Mouse (Mus musculus): ENCODE measurements around the gene Scgb1b30.

DNA sequence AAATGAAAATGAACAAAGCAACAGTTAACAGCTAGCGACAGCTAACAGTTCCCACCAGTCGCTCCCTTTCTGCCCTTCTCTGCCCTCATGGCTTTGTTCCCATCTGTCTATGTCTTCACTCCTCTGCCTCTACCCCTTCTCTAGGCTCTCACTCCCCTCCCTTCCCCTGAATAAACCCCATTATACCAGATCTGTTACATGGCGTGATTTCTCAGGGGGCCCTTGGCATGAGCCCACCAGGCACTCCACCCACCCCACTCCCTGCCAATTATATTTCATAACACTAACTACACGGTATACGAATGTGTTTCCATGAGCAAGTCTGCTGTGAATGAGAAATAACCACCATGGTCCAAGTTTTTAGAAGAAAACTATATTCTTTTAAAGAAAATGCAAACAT, 14.0 kb downstream of the Scgb1b30 start:
- TF ChIP-seq MAFK (IDR thresholded peaks at IDR 0.05; ENCODE audit: insufficient read depth, low read depth, low read length), result no peak
- no peak for TF ChIP-seq ZNF384 (IDR thresholded peaks at IDR 0.05; ENCODE audit: low read depth, low read length)
- no peak for TF ChIP-seq HCFC1 (IDR thresholded peaks at IDR 0.05; ENCODE audit: borderline replicate concordance, insufficient read depth, low read length)

Data from ES-E14 (cell line).